Mouse (Mus musculus) ovary, adult 10 weeks (tissue): ENCODE data around the gene Tff1. TPM values are rescaled to one million over a fixed set of nuclear protein-coding genes. Genes with fewer than 3 reads are reported as not detected.

Experiments
- polyA plus RNA-seq: library from polyadenylated mRNA; stranded (reverse); fragments of 350-450 nt; fragmentation: Illumina TruSeq; extraction: RNeasy Lipid Tissue Mini Kit (QIAGEN cat#74804); gene quantifications from one replicate; pipeline ENCODE4 v1.2.3, GENCODE M21; 2014

Gene Tff1
- polyA plus RNA-seq: not detected

DNA sequence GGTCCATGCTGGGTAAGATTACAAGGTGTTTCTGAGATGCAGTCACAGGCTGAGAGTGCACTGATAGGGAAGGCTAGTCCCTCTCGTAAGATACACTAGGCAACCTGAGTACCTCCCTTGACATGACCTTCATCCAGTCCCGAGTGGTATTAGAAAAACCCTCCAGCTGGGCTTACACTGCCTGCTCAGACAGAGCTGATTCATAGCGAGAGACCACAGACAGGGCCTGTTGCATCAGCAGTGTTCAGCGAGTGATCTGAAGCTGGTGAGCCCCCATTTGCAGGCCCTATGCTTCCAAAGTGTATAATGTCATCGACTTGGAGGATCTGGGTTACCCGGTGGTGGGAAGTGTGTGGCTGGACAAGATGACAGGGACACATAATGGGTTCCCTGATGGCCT is at the start of gene Tff1:
Gene Tff1 (minus strand): TSS at position 151 of the 400 bp plus-strand sequence.

DNA sequence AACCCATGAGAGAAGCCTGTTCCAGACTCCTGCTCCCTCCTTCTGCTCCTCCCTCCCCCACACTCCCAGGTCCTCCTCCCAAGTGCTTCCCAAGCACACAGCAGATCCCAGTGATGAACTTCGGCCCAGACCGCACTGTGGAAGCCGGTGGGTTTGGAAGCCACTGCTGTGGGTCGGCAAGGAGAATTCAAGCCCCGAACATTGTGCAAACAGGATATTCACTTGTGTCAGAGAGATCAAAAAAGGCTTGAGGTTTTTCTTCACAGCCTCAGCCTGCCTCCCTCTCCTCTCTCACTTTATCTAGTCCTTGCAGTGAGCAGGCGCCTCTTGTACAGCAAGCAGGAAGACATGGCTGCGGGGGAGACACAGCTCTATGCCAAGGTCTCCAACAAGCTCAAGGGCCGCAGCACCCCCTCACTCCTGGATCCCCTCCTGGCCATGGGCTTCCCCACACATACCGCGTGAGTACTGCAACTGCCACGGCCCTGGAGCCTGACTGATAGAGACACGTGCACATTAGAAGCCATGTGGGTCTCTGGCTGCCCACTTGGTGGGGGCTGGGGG is 42.8 kb upstream of the Tff1 start, which contains the start of gene Ubash3a:
Gene Ubash3a (plus strand): TSS at position 103 of the 564 bp plus-strand sequence.

DNA sequence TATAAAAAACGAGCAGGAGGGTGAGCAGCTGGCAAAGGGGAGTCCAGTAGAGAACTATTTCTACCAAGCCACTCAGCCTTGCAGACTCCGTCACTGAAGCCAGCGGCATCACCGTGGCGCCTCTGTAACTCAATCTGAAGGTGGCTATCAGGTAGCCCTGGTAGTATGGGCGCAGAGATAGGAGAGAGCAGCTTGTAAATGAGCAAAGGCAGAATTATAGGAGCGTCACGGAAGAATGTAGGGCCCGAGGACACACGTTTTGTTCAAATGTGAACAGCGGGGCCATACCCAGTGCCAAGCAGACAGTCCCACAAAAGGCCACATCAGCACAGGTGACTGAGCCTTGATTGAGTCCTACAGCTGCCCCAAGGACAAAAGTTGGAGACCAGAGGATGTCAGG is 33.8 kb upstream of the Tff1 start, which contains the start of gene Tmprss3:
Gene Tmprss3 (minus strand): TSS at position 101 of the 400 bp plus-strand sequence.

DNA sequence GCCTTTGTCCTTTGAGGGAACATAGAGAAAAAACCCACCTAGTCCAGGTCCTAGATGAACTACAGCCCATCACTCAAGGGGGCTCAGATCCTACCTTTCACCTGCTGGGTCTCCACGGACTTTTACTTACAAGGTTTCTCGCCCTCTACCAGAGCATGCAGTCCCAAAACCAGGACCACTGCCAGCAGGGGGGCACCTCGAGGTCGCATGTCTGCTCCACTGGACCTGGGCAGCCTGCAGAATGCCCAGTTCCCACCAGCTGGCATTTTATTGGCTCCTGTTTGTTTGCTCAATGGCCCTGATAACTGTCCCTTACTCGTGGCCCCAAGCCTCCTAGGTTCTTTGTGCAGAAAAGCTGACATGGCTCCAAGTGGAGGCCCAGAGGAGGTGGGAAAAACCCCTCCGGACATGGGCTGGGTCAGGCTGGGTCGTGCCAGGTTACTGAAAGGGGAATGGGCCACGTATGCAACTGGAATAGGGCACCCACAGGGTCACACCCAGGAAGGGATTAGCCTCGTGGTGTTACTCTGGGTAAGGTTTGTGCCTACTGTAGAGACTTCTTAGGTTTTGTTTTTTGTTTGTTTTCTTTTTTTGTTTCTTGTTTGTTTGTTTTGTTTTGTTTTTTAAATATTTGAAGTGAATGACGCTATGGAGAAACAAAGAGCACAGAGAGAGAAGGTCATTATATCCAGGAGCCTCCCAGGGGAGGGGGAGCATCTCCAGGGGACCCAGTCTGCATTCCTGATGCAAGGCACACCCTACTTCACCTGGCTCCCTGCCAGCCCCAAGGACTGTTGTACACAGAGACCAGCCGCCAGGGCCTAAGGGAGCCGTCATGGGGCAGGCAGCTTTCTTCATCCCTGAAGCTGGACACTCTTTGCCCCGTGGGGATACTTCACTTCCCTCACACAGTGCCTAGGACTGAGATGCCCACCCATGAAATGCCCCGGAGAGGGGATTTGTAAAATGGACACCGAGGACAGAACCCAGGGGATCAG is 20.7 kb downstream of the Tff1 start, which contains the start of gene Tff2:
Gene Tff2 (minus strand): TSS at position 243 of the 998 bp plus-strand sequence.

DNA sequence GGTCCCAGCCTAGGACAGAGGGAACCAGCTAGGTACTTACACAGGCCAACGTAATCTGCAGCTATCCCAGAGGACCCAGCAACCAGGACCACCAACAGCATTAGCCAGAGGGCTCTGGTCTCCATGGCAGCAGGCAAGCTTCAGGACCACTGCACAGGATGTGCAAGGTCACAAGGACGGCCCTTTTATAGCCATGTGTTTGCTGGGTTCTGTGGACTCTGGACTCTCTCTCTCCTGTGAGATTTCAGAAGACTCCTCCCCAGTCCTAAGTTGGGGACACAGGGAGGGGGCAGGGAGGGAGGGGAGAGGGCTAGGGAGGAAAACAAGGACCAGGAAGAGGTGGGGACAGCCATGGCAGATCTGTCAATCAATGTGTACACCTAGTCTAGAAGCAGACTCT is 35.6 kb downstream of the Tff1 start, which contains the start of gene Tff3:
Gene Tff3 (minus strand): TSS at position 195 of the 400 bp plus-strand sequence.

Other genes with a start within 250 kb of the Tff1 start
- gene Umodl1, start 210.6 kb downstream of the Tff1 start, polyA plus RNA-seq: 4.4 TPM
- gene Abcg1, start 107.6 kb downstream of the Tff1 start, polyA plus RNA-seq: 5.2 TPM
- gene Tff3, start 35.6 kb downstream of the Tff1 start, polyA plus RNA-seq: not detected
- not detected for gene Tff2, start 21.0 kb downstream of the Tff1 start, polyA plus RNA-seq
- not detected for gene Tmprss3, start 33.7 kb upstream of the Tff1 start, polyA plus RNA-seq
- gene Ubash3a, start 42.6 kb upstream of the Tff1 start, polyA plus RNA-seq: 0.23 TPM
- 5.9 TPM for gene Rsph1, start 112.1 kb upstream of the Tff1 start, polyA plus RNA-seq
- not detected for gene Slc37a1, start 121.5 kb upstream of the Tff1 start, polyA plus RNA-seq
- gene Pde9a, start 220.9 kb upstream of the Tff1 start, polyA plus RNA-seq: 0.83 TPM